Mouse (Mus musculus): Measurements from ENCODE around the gene Dpep1.
"Not testable (repeated sequence)": the region's sequence is repeated elsewhere in the genome, so short reads cannot be mapped to it uniquely, and the experiment has no call there.

The Dpep1 gene

DNA sequence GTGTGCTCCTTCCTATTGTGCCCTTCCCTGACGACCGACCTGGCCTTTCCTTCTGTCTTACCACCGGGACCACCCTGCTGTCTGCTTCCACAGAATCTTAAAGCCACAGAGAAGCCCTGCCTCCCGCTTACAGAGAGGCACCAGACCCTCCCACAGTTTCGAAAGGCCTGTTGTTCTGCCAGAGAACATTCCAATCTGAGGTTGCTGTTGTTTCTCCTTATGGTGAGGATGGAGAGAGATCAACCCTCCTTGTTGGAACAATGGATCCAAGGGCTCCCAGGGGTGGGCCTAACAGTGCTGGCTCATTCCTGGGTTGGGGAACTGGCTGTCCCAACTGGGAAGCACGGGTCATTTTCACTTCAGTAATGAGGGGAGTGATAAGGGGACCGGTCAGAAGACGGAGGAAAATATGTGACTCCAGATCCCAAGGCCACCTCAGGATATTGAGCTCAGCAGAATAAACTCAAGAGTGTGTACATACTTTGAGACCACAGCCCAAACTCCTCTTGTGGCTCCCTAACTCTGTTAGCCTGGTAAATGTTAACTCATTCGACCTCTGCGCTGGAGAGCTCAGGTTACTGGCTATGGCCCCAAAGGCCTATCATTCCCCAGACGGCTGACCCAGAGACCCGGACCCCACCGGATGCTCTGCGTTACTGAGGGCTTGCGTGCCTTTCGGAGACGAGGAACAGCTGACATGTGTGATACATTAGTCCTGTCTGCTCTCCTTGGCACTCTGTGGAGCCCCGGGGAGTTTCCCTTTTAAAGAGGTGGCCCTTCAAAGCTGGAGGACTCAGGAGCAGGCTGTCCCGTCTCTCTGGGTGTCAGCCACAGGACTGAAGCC is at the start of gene Dpep1:
Gene Dpep1 (plus strand): TSS at position 677 of the 844 bp plus-strand sequence.
- in situ Hi-C loops (cut with MboI, MseI) = loop anchor here (5.0 kb wide), 1 partner anchor 43 kb away; no protein-coding TSS in a partner anchor

DNA sequence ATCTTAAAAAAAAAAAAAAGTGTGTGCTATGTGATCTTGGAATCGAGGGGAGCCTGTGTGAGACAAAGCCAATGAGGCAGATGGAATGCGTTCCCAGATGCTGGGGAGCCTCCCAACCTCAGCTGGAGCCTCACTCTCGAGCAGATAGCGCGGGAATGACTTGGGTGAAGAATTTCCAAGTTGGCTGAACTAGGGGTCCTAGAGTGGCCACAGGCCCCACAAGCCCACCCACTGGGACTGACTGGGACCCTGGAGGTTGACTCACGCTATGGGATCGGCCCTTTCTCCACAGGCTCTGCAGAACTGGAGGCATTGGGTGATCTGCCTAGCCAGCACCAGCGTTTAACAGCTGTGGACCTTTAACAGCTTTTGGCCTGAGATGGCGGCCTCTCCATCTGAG is 49.8 kb upstream of the Dpep1 start:
- in situ Hi-C loops (cut with MboI, MseI) = no loop called here

DNA sequence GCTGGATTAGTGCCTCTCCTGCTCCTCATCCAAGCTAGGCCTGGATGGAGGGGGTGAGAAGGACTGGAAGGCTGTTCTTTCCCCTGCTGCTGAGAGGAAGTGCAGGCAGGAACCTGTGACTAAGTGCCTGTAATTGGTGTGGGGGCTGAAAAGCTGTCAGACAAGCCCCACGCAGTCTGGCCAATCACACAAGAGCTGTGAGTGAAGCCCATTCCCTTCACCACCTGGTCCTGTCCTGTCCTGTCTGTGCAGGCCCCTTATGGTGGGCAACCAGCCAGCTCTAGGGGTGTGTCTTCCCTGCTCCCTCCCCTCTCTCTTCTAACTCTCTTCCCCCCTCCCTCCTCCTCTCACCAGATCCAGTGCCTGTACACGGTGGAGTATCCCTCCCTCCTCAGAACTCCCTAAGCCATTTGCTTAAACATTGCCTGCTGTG is 48.4 kb upstream of the Dpep1 start:
- in situ Hi-C loops (cut with MboI, MseI) = no loop called here

DNA sequence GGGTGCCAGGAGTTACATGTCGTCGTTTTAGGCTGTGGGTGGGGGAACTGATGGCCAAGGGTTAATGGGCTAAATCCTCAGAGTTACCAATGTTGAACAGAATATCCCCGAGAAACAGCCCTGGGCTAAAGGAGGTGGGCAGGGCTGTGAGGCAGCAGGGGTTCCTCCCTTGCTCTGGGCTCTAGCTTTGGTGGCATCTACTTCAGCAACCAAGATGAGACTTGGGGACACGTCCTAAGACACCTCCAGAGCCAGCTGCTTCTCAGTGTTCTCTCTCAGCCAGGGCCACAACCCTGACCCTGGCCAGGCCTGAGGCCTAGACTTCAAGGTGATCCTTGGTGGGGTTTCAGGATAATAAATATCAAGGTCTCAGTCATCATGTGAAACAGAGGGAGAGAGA is 47.3 kb upstream of the Dpep1 start:
- in situ Hi-C loops (cut with MboI, MseI) = no loop called here

DNA sequence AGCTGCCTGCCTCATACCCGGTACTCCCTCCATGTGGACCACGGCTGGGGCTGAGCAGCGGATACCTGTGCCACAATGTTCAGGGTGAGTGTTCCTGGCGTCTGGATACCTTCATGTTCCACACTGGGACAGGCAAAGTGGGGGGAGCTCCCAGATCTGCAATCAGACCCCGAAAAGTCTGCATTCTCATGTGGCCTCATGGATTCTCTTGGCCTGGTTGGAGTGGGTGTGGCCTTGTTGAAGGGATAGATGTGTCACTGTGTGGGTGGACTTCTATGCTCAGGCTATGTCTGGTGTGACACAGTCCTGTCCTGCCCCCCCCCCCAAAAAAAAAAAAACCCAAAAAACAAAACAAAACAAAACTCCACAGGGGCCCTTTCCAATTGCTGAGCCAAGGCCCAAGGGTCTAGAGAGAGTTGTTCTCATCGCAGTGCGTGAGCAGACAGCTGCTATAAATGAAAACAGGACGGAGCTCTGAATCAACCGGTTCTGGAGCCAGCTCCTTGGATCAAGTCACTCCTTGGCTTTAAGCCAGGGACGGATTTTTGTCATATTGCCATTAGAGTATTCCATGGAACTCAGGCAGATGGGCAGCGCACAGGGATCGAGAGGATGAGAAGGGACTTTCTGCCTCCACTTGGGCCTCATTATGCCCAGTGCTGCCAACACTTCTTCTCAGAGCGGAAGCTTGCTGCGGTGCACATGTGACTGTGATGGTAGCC is 44.1 kb upstream of the Dpep1 start:
- in situ Hi-C loops (cut with MboI, MseI) = loop anchor here (5.0 kb wide), 1 partner anchor 45 kb away; the partner anchor contains the start of gene Dpep1

DNA sequence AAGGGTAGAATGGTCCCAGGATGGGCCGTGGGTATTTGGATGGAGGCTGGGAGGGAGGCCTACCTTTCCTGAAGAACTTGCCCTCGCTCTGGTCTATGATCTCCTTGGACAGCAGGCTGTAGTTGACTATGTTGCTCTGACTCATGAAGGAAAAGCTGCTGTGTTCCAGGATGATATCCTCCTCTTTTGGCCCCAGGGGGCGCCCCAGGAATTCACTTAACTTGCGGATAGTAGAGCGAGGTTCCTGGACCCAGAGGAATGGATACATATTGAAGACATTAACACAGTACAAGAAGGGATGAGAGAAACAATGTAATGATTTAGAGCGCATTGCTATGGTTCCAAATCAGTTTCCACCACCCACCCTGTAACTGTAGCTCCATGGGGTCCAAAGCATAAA is 40.8 kb upstream of the Dpep1 start:
- in situ Hi-C loops (cut with MboI, MseI) = no loop called here

DNA sequence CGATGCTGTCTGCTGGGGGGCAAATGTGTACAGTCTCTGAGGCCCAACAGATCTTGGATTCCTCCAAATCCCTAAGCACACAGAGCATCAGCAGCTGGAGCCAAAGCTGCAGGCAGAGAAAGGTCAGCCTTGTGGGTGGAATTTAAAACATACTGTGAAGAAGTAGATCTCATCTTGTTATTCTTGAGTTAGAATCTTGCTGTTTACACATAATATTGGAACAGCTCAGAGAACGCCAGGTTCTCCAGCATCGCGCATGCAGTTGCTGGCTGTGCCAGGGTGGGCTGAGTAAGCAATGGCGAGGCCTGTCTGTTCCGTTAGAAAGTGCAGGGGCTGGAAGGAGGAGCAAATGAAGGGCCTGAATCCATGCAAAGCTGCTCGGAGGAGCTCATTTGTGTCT is 39.7 kb upstream of the Dpep1 start:
- in situ Hi-C loops (cut with MboI, MseI) = no loop called here

DNA sequence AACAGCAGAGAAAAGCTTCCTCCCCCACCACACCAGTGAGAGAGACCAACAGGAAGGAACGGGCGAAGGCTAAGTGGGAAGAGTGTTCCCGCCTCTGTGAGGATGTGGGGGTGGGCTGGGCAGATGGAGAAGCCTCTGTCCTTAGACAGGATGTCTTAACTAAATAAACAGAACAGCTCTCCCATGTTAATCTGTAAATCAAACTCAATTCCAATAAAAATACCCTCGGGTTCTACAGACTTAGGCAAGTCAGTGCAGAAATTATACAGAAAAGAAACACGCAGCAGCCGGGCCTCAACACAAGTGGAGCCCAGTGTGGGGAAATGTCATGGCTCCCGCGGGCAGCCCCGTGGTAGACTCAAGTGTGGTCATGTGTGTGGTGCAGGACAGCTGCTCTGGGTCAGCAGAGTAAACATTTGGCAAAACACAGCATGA is 35.3 kb upstream of the Dpep1 start:
- in situ Hi-C loops (cut with MboI, MseI) = no loop called here

DNA sequence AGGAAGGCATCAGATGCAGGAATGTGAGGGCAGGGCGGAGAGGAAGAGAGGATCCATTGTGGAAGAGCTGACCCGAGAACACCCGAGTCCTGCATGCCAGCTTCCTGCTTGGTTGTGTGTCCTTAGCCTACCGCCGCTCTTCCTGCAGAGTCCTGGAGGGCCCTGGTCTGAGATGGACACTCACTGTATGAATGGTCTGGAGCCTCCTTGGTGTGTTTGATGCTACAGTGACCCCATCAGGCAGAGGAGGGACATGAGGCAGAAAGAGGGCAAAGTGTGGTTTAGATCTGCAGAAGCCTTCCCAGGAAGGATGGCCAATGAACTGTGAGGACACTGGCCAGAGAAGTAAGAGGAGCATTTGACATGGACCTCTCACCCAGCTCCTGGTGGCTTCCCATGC is 30.9 kb upstream of the Dpep1 start:
- in situ Hi-C loops (cut with MboI, MseI) = no loop called here

DNA sequence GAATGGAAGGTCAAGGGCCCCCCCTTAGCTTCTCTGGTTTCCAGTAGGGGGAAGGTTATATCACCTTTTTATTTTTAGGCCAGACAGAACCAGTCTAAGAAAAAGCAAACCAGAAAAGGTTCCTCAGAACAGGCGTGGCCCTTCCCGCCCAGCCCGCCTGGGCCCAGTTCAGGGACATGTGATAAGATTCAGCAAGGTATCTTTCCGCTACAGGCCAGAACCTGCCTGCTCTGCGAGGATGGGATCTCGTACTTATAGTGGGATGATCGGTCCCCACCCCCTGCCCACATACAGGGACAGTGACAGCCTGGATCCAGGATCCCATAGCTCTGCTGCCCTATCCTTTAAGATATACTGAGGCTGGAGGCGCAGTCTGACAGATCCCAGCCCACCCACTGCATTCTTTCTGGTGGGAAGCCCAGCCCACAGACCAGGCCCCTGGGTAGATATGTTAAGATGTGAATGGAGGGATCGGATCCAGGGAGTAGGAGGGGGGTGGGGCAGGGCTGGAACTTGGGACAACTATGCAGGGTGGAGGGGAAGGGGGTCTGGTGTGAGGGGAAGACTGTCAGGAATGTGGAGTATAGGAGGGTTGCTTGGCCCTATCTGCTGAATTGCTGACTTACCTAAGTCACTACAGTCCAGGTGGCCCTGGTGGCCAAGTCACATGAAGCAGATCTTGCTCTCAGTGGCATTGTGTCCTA is 29.8 kb upstream of the Dpep1 start:
- in situ Hi-C loops (cut with MboI, MseI) = no loop called here

DNA sequence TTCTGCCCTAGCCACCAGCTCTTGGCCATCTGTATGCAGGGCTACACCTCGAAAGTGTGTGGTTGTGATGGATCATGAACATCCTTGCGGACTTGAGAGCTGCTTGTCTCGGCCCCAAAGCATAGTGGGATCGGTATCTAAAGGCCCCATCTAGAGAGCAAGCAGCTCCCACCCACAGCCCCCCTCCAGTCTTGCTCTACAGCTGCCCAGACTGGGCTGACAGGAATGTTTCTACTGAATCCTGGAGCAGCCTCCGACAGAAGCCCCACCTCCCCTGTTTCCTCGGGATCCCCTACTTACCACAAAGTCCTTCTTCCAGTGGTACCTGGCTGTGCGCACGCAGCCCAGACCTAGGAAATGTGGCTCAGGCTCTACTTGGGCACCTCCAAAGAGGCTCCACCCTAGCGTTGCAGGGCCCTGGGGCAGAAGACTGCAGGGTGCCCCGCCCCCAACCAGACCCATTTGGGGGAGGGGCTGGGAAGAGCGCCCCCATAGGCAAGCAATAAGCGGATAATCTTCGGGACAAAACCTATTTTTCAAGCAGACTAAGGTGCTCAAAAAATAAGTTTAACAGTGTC is 28.1 kb upstream of the Dpep1 start, which contains the start of gene Sult5a1:
Gene Sult5a1 (minus strand): TSS at position 428 of the 578 bp plus-strand sequence.
- in situ Hi-C loops (cut with MboI, MseI) = no loop called here

DNA sequence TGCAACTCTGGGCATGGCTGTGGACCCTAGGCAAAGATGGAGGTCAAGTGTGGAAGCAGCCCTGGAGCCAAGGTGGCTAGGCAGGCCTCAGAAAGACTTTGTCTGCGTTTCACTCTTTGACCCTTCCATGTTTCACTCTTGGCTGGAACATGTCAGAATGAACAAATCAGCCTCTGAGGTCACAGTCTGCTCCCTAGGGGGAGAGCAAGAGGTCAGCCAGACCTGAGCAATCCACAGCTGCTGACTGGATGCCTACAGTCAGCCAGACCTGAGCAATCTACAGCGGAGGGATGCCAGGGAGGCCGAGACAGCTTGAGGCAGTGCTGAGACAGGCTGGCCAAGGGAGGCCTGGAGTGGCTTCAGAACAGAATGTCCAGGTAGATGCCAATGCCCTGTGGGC is 4.7 kb upstream of the Dpep1 start:
- in situ Hi-C loops (cut with MboI, MseI) = no loop called here

DNA sequence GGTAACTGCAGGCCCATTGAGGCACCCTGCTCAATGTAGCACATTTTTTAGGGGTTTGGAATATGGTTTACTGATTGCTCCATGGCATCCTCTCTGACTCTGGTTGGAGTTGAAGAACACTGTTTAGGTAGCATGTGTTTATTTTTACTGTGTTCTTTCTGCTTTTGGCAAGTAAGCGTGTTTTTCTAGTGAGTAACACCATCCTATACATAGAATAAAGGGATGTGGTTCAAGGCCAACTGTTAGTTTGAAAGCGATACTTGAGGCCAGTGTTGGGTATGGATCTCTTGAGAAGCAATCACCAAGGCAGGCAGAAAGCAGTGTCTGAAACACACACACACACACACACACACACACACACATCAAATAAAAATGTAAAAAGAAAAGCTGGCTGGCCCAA is 2.0 kb downstream of the Dpep1 start:
- in situ Hi-C loops (cut with MboI, MseI) = loop anchor here (5.0 kb wide), 1 partner anchor 46 kb away; no protein-coding TSS in a partner anchor

DNA sequence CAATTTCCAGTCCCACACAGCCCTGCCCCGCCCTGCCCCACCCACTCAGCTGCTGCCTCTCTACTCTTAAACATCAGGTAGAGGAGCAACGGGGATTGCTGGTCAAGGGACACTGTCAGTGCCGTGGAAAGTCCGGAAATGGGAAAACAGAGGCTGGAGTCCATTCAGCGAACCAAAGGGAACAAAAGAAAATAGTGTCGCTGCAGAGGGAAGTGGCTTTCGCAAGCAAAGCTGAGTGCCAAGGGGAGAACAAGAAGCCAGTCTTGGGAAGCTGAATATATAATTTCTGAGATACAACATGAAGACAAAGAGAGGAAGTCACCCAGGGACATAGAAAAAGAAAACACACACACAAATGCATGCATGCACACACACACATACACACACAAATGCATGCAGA is 2.8 kb downstream of the Dpep1 start:
- in situ Hi-C loops (cut with MboI, MseI) = loop anchor here (5.0 kb wide), 1 partner anchor 47 kb away; no protein-coding TSS in a partner anchor

DNA sequence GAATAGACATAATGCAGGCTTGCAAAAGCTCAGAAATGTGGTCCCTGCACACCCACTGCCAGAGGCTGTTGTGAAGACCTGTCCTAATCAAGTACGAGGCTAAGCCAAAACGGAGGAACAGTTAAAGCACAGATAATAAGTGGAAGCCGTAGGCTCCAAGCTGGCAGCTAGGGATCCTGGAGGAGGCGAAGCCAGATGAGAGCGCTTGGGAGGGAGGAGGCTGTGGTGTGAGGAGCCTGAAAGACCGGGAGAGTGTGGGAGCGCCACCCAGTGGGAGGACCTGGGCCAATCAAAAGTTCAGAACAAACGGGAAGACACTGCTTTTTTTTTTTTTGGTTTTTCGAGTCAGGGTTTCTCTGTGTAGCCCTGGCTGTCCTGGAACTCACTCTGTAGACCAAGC is 4.6 kb downstream of the Dpep1 start:
- in situ Hi-C loops (cut with MboI, MseI) = no loop called here

DNA sequence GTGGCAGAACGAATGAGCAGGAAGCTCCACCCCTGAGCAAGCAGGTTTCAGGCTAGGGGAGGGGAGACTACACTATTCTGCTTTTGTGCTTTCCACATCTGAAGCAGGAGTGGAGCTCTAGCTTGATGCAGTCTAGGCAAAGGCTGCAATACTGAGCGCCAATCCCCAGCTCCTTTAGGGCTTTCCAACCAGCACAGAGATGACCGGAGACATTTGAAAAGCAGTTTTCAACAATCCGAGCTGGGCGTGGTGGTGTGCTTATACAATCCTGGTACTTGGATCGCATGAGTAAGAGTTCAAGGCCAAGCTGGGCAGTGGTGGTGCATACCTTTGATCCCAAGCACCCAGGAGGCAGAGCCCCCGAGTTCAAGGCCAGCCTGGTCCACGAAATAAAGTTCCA is 5.9 kb downstream of the Dpep1 start:
- in situ Hi-C loops (cut with MboI, MseI) = no loop called here

DNA sequence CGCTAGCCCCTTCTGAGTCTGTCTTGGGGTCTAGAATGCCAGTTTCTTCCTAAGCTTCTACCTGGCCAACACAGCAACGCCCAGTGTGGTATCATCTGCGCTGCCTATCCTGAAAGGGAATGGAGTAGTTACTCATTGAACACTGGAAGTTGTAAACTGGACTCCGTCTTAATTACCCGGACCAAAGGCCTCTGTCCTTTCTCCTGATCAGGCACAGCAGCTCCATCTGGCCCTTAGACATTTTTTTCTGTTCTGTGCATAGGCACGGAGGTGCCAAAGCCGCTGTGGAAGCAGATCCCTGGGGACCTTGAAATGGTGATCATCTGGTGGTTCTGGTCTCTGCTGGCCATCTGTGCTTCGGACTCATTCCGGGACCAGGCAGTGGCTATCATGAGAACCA is 7.7 kb downstream of the Dpep1 start:
- in situ Hi-C loops (cut with MboI, MseI) = no loop called here

DNA sequence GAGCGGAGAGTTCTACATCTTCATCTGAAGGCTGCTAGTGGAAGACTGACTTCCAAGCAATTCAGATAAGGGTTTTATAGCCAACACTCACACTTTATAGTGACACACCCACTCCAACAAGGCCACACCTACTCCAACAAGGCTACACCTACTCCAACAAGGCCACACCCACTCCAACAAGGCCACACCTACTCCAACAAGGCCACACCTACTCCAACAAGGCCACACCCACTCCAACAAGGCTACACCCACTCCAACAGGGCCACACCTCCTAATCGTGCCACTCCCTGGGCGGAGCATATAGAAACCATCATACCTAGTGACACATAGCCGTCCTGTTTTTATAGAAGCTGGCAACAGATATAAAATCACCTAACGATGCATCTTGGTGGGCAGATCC is 11.0 kb downstream of the Dpep1 start:
- in situ Hi-C loops (cut with MboI, MseI) = not testable (repeated sequence)

DNA sequence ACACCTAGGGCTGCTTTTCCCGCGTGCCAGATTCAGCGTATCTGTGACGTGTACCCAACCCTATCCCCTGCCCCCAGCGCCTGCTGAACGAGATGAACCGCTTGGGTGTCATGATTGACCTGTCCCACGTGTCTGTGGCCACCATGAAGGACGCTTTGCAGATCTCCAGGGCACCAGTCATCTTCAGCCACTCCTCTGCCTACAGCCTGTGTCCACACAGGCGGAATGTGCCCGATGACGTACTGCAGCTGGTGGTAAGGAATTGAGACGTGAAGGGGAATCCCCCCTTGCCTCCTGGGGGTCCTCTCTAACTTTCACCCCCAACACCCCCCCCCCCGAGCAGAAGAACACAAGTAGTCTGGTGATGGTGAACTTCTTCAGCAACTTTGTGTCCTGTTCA is 13.8 kb downstream of the Dpep1 start:
- in situ Hi-C loops (cut with MboI, MseI) = no loop called here

DNA sequence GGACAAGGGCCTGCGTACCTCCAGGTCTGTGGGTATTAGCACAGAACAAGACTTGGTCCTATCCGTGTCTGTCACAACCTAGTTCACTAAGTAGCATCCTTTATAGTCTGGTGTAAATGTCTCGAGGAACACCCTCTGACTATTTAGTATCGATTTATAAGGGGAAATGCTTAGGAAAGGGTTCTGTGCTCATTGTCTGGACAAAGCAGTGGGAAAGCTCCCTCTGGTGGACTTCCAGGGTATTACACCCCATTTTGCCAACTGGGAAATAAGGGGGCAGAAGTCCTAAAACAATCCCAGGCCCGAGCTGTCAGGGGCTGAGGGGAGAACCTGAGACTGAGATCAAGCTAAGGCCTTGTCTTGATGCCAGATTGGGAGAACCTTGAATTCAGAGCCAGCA is 16.2 kb downstream of the Dpep1 start:
- in situ Hi-C loops (cut with MboI, MseI) = no loop called here

DNA sequence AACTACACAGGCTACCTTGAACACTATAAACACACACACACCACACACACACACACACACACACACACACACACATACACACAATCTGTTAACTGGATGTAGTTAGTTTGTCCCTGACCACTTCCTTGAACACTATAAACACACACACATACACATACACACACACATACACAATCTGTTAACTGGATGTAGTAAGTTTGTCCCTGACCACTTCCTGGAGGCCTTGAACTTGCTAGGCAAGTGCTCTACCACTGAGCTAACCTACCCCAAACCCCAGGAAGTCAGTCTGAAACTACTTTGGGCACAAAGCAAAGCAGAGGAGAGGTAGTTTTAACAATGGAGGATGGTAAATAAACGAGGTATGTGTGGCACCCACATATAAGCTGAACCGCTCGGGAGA is 17.5 kb downstream of the Dpep1 start:
- in situ Hi-C loops (cut with MboI, MseI) = no loop called here

DNA sequence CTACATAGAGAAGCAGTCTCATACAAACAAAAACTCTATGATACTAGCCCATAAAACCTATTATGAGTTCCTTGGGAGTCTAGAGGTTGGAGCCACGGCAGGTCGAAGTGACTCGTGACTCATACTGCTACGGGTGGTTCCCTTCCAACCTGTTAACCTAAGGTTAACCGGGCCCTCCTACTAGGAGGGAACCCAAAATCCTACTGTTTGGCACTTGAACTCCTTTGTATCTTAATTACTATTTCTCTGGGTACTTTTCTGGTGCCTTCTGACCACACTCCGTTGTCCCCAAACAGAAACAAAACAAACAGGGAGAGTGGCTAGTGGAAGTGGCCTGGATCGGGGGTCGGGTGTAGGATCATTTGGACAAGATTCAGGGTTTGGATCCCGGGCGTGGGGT is 25.8 kb downstream of the Dpep1 start:
- in situ Hi-C loops (cut with MboI, MseI) = no loop called here
